Mouse (Mus musculus): ENCODE data around the gene Usp35.

Gene Usp35

GRCm38 (mm10) chr7:97313364-97313995 is 18.3 kb downstream of the Usp35 start:
- no peak for DNase-seq

- no peak for DNase-seq
These were observed 19.0 kb downstream of the Usp35 start for GRCm38 (mm10) chr7:97312856-97313255.

GRCm38 (mm10) chr7:97312196-97312595 is 19.6 kb downstream of the Usp35 start:
- DNase-seq = no peak

GRCm38 (mm10) chr7:97311620-97312019 is 20.2 kb downstream of the Usp35 start:
- DNase-seq = no peak

- DNase-seq = no peak
These were observed 21.5 kb downstream of the Usp35 start for GRCm38 (mm10) chr7:97310341-97310635.

GRCm38 (mm10) chr7:97309461-97310340 is 22.1 kb downstream of the Usp35 start:
- no peak for DNase-seq

GRCm38 (mm10) chr7:97307546-97307945 is 24.3 kb downstream of the Usp35 start:
- DNase-seq = no peak

GRCm38 (mm10) chr7:97306813-97307212 is 25.0 kb downstream of the Usp35 start:
- DNase-seq = no peak

GRCm38 (mm10) chr7:97305206-97305605 is 26.6 kb downstream of the Usp35 start:
- DNase-seq = no peak

GRCm38 (mm10) chr7:97304471-97304870 is 27.3 kb downstream of the Usp35 start:
- no peak for DNase-seq

GRCm38 (mm10) chr7:97303614-97304013 is 28.2 kb downstream of the Usp35 start:
- no peak for DNase-seq

GRCm38 (mm10) chr7:97302876-97303275 is 28.9 kb downstream of the Usp35 start:
- no peak for DNase-seq

- DNase-seq = no peak
These were observed 29.6 kb downstream of the Usp35 start for GRCm38 (mm10) chr7:97302261-97302660.

- DNase-seq = no peak
These were observed 30.5 kb downstream of the Usp35 start for GRCm38 (mm10) chr7:97301321-97301720.

- no peak for DNase-seq
These were observed 30.9 kb downstream of the Usp35 start for GRCm38 (mm10) chr7:97300914-97301313.

GRCm38 (mm10) chr7:97298943-97299342 is 32.9 kb downstream of the Usp35 start:
- DNase-seq = no peak

GRCm38 (mm10) chr7:97298279-97298678 is 33.5 kb downstream of the Usp35 start:
- DNase-seq = no peak

GRCm38 (mm10) chr7:97297466-97297865 is 34.4 kb downstream of the Usp35 start:
- peak; percentile 57 for DNase-seq

GRCm38 (mm10) chr7:97296986-97297385 is 34.8 kb downstream of the Usp35 start:
- DNase-seq = no peak

- DNase-seq = no peak
These were observed 60.8 kb downstream of the Usp35 start for GRCm38 (mm10) chr7:97271068-97271467.

- DNase-seq = no peak
These were observed 61.5 kb downstream of the Usp35 start for GRCm38 (mm10) chr7:97270367-97270766.

GRCm38 (mm10) chr7:97262541-97262940 is 69.3 kb downstream of the Usp35 start:
- DNase-seq = no peak

Measured in thymus, postnatal 14 days (tissue).